Mouse (Mus musculus) bone marrow, adult 2 months (tissue): ENCODE measurements at regions not wholly inside any gene's neighbourhood (a gene's known extent, or its start where the extent isn't known, plus 50 kb on each side); places are given as distances from the start of the nearest gene placed in this dataset.

Experiments
- CTCF ChIP-seq: fragments of 200-500 bp; IDR thresholded peaks from 2 replicates; pipeline ENCODE4 v1.5.1; 2011; ENCODE audit warnings: low read length, control low read depth; ENCODE audit not compliant: control insufficient read depth, insufficient read depth
- POLR2A ChIP-seq: fragments of 200-500 bp; IDR thresholded peaks from 2 replicates; pipeline ENCODE4 v1.6.1; 2011; ENCODE audit warnings: low read depth, mild to moderate bottlenecking, control low read depth, low read length, borderline replicate concordance; ENCODE audit not compliant: control insufficient read depth

DNA sequence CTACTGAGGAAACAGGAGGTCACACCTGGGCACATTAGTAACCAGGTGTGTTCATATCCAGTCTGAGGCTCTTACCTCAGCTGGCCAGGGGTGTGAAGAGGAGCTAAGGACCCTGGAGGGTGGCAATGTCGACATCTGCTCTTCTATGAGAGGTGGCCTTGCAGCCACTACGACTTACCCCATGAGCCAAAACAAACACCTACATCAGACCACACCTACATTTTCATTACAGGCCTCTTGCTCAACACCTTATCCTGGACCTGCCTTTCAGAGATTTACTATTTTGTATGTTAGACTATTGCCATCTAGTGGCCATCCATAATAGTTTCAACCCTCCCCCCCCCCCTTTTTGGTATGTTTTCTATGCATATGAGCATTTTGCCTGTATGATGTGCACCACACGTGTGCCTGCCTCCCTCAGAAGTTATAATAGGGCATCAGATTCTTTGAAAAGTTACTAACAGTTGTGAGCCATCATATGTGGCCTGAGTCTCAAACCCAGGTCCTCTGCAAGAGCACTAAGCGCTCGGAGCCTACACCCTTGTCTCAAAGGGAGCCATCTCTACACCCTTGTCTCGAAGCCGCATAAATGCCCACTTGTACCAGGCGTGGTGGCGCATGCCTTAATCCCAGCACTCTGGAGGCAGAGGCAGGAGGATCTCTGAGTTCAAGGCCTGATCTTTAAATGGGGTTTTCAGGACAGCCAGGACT lies 197.8 kb downstream of the Gm9195 start:
- TF ChIP-seq CTCF: no peak
- TF ChIP-seq POLR2A: no peak
